Mouse (Mus musculus) spleen, adult 2 months (tissue): ENCODE measurements at regions not wholly inside any gene's neighbourhood (a gene's known extent, or its start where the extent isn't known, plus 50 kb on each side); places are given as distances from the start of the nearest gene placed in this dataset.

Source experiments
- CTCF ChIP-seq: fragments of 200-500 bp; IDR thresholded peaks from 2 replicates; pipeline ENCODE4 v1.5.1; 2011; ENCODE audit warnings: mild to moderate bottlenecking, inconsistent platforms; ENCODE audit not compliant: insufficient read depth, insufficient read length, insufficient replicate concordance; ENCODE audit errors: extremely low read depth
- POLR2A ChIP-seq: fragments of 200-500 bp; IDR thresholded peaks from 2 replicates; pipeline ENCODE4 v1.6.1; 2011; ENCODE audit warnings: low read depth, low read length, inconsistent platforms

DNA sequence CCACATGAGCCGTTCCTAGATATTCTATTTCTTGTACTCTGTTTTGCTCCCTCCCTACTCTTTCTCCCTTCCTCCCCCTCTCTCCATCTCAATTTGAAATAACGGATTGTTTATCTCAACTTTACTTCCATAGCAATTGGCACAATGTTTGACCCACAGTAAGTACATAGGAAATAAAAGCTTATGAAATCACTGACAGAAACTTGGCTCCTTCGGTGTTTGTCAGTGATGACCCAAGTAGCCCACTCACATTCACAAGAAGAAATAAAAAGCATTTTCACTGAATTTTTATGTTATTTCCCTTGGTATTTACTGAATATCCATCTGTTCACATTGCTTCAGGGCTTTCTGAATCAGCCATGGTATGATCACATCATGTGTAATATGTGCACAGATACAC, 260.2 kb upstream of the Actbl2 start:
- no peak for TF ChIP-seq POLR2A
- TF ChIP-seq CTCF = no peak
